ENCODE assay signal across 9 mouse cellular contexts in genomic region chr5:125251885-125252615, GRCm38 (mm10).
DNase-seq lines count a peak whose midpoint lies in the region; ATAC-seq and TF ChIP-seq lines count a peak whose summit lies in the region.
"Had no signal": no experiment of that assay in that cellular context is flagged by ENCODE, and none has a peak within 500 bp of the region (broad histone marks: within the 10 kb centered on the region; RNA-seq: fewer than 3 reads in every experiment).

No protein-coding gene starts in this region.

- H3K79me3 ChIP-seq in C2C12 (ENCODE audit: low read depth): no peaks in the 10 kb centered on the region

- H3K4me3 ChIP-seq in kidney, postnatal 0 days (replicated peaks; ENCODE audit: low read depth, low read length): no peak overlapping the region
- H3K4me3 ChIP-seq in C2C12 (ENCODE audit: insufficient read depth, poor library complexity, severe bottlenecking): peak overlapping the region; percentile 7
- no peak overlapping the region for H3K4me3 ChIP-seq in lung, embryonic 16.5 days (ENCODE audit: low read length)

- H3K9ac ChIP-seq in kidney, postnatal 0 days (ENCODE audit: low read depth, low read length): no peak overlapping the region
- H3K9ac ChIP-seq in lung, embryonic 16.5 days (ENCODE audit: low read length): no peak overlapping the region

- peak; percentile 46 to 63 for DNase-seq in adrenal gland, postnatal 36 days
- DNase-seq in adrenal gland, adult 2 months: no peak
- DNase-seq in kidney, postnatal 0 days (ENCODE audit: low spot score): no peak
- no peak for DNase-seq in kidney, adult 11 months
- no peak for DNase-seq in urinary bladder, postnatal 10 days (ENCODE audit: low spot score)

- H3K9me3 ChIP-seq in kidney, postnatal 0 days (replicated peaks; ENCODE audit: low read length): no peaks in the 10 kb centered on the region
- no peaks in the 10 kb centered on the region for H3K9me3 ChIP-seq in lung, embryonic 16.5 days (ENCODE audit: control insufficient read depth, low read length)

- no peak for ATAC-seq in kidney, postnatal 0 days (replicated peaks; ENCODE audit: low FRiP score, low read depth)
- ATAC-seq in lung, embryonic 16.5 days (ENCODE audit: low read depth): peak; percentile 17; the same call in 1 of the 2 replicates
- no peak for ATAC-seq in erythroblast, adult 5-6 weeks (replicated peaks; ENCODE audit: low FRiP score, poor library complexity, severe bottlenecking)

- H3K27me3 ChIP-seq in kidney, postnatal 0 days (ENCODE audit: insufficient read depth, low read length): no peaks in the 10 kb centered on the region
- H3K27me3 ChIP-seq in C2C12 (ENCODE audit: control insufficient read depth, insufficient read depth, insufficient read length): no peaks in the 10 kb centered on the region
- H3K27me3 ChIP-seq in lung, embryonic 16.5 days (ENCODE audit: control insufficient read depth, insufficient read depth, low read depth, low read length): no peaks in the 10 kb centered on the region

- H3K4me2 ChIP-seq in kidney, postnatal 0 days (ENCODE audit: low read length): no peak overlapping the region
- no peak overlapping the region for H3K4me2 ChIP-seq in lung, embryonic 16.5 days (ENCODE audit: low read depth, low read length)

- no peaks in the 10 kb centered on the region for H3K79me2 ChIP-seq in C2C12 (ENCODE audit: control insufficient read depth, insufficient read depth)

- H3K27ac ChIP-seq in kidney, postnatal 0 days: no peak overlapping the region
- H3K27ac ChIP-seq in lung, embryonic 16.5 days (ENCODE audit: low read length): no peak overlapping the region
- H3K27ac ChIP-seq: macrophage had no signal

- TF ChIP-seq CTCF in kidney, postnatal 0 days (IDR thresholded peaks at IDR 0.05; ENCODE audit: low read depth): peak; percentile 58
- TF ChIP-seq CTCF in C2C12 (IDR thresholded peaks at IDR 0.05; ENCODE audit: control insufficient read depth, insufficient read depth, insufficient read length): peak; percentile 34

- 48% methylated on average over 15 of the region's 15 CpGs for WGBS in kidney, postnatal 0 days
- 41% methylated on average over 15 of the region's 15 CpGs for WGBS in lung, embryonic 16.5 days

- H3K36me3 ChIP-seq in kidney, postnatal 0 days (ENCODE audit: insufficient read depth, low read length): no peaks in the 10 kb centered on the region
- H3K36me3 ChIP-seq in C2C12 (ENCODE audit: control insufficient read depth, insufficient read depth): no peaks in the 10 kb centered on the region
- H3K36me3 ChIP-seq in lung, embryonic 16.5 days (ENCODE audit: control insufficient read depth, insufficient read depth, low read length): no peaks in the 10 kb centered on the region

- H3K4me1 ChIP-seq in kidney, postnatal 0 days (replicated peaks; ENCODE audit: insufficient read depth, low read length): no peaks in the 10 kb centered on the region
- H3K4me1 ChIP-seq in lung, embryonic 16.5 days (replicated peaks; ENCODE audit: control insufficient read depth, insufficient read depth, low read length): peaks cover 7% of the 10 kb centered on the region; the same call in 1 of the 2 replicates

- H3ac ChIP-seq in C2C12 (ENCODE audit: control insufficient read depth, insufficient read length, low read depth): peak overlapping the region; percentile 47

TF ChIP-seq in C2C12, 6 proteins besides CTCF, POLR2A, EP300 and RAD21:
- TF ChIP-seq USF1 (IDR thresholded peaks at IDR 0.05; ENCODE audit: low read depth): peak; percentile 80
- TF ChIP-seq MAX (IDR thresholded peaks at IDR 0.05): peak; percentile 42
- TF ChIP-seq FOSL1 (IDR thresholded peaks at IDR 0.05; ENCODE audit: insufficient read depth, low read length, poor library complexity, severe bottlenecking): no peak

Comparison
In these comparisons a context has a peak if more than half of its experiments do, and no peak if none do; other contexts are left out.
1. DNase-seq: peak in adrenal gland, postnatal 36 days (2 of 2); none in adrenal gland, adult 2 months (single experiment), kidney, postnatal 0 days (single experiment), kidney, adult 11 months (single experiment) and urinary bladder, postnatal 10 days (single experiment).